Mouse (Mus musculus): ENCODE results near the gene Gm13279.
"Not testable (repeated sequence)": the region's sequence is repeated elsewhere in the genome, so short reads cannot be mapped to it uniquely, and the experiment has no call there.

- not testable (repeated sequence) for TF ChIP-seq CTCF (IDR thresholded peaks at IDR 0.05; ENCODE audit: low read depth, low read length); POLR2A (IDR thresholded peaks at IDR 0.05; ENCODE audit: extremely low read depth, insufficient read depth, low read length)
Measured at GRCm38 (mm10) chr4:88799365-88799764, 2.2 kb downstream of the Gm13279 start, which contains the start of gene Gm13285.
